Mouse (Mus musculus): ENCODE data around the gene Lcn12.

Gene Lcn12

DNA sequence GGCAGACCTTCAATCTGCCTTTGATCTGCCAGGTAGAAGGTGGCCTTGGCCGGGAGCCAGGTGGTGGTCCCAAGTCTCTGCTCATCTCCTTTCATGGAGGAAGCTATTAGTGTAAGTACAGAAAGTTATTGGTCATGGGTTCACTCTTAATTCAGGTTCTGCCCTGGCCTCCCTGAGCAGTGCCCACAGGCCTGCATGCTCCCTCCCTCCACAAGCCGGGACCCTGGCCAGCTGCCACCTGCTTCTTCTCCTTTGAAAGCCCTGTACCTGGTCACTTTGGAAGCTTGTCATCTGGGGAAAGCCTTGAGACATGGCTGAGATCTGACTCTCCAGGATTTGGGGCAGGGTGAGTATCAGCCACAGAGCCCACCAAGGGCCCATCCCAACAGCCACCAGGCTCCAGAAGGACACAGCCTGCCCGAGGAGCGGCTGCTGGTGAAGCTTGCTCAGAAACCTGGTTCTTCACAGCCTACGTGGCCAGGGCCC, at the start of gene Lcn12:
Gene Lcn12 (minus strand): TSS at position 436 of the 486 bp plus-strand sequence.
- DNase-seq (ENCODE audit: low spot score in 2 of 2): no peak

- no peak for DNase-seq (ENCODE audit: low spot score in 2 of 2)
Observed at GRCm38 (mm10) chr2:25541644-25542367, 48.1 kb upstream of the Lcn12 start.

DNA sequence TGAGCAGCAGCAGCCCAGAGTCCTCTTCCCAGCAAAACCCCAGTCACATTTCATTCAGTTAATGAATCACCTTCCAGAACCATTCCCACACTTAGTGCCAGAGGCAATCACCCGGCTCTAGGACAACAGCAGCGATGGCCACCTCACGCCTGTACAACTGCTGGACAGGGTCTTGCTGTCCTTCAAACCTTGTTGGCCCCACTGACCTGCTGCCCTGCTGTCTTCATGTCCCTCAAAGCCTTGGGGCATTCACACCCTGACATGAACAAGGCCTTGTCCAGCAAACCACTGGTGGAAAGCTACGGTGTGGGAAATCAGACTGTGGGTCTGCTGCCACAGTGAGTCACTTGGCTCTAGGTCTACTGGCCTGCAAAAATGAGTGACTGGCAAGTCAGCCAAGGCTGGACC, 46.8 kb upstream of the Lcn12 start:
- DNase-seq (ENCODE audit: low spot score in 2 of 2): no peak

- no peak for DNase-seq (ENCODE audit: low spot score in 2 of 2)
Observed at GRCm38 (mm10) chr2:25536531-25536930, 42.8 kb upstream of the Lcn12 start.

GRCm38 (mm10) chr2:25534866-25535182, 41.1 kb upstream of the Lcn12 start:
- no peak for DNase-seq (ENCODE audit: low spot score in 2 of 2)

DNA sequence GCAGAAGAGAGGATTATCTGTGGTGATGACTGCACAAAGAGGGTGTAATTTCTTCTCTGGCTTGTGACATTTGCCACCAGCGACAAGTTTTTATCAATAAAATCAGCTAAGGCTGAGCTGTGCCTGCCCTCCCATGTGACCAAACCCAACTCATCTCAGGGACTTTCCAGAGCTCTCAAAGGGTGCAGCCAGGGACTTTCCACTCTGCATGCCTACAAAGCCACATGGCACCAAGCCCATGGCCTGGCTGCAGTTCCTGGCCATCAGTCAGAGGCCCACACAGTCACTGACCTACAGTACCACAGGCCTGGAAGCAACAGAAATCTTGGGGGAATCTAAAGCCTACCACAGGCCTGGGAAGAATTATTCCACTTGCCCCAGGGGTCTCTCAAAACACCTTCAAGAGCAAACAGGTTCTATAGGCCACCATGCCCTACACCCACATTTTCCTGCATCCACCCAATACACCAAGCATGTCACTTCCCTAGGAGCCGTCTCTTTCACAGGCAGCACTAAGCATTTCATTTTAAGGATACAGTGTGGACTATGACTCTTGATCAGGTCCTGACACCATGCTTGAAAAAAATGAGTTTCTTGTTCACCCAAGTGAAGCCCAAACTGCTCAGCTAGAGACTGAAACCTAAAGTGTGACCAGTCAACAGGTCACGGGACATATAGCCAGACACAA, 40.6 kb upstream of the Lcn12 start:
- peak; percentile 26 to 75 for DNase-seq (ENCODE audit: low spot score in 2 of 2)

GRCm38 (mm10) chr2:25533707-25534106, 40.0 kb upstream of the Lcn12 start:
- no peak for DNase-seq (ENCODE audit: low spot score in 2 of 2)

DNA sequence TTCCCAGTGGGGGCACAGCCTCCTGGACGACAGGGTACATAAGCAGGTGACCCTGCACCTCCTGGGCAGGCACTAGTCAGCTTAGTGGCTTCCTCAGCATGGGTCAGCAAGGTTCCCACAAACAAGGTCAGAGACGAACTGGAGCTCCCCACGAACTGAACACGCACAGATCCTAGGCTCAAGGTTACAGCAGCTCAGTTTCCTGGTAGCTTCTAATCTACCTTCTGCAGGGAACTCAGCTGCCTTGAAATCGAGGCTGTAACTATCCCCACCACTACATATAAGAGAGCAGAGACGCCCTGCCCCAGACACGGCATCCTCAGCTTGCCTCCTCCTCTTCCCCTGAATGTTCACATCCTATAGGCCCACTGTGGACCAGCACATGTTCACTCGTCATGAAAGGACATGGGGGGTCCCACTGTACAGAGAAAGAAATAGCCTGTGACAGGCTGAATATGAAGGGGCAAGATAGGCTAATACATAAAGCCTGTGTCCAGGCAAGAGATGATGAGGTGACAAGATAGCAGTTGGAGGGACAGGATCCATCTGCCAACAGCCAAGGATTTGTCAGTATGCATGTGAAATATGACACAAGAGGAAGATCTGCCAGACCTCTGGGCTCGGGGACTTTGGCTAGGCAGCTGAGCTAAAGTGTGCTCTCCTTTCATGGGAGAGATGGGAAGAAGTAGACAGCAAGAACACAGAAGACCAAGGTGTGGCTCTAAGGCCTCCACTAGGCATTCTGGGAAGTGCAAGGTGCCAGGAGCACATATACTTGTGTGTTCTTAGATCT, 33.0 kb upstream of the Lcn12 start:
- no peak for DNase-seq (ENCODE audit: low spot score in 2 of 2)

GRCm38 (mm10) chr2:25509912-25510311, 16.2 kb upstream of the Lcn12 start:
- no peak for DNase-seq (ENCODE audit: low spot score in 2 of 2)

DNA sequence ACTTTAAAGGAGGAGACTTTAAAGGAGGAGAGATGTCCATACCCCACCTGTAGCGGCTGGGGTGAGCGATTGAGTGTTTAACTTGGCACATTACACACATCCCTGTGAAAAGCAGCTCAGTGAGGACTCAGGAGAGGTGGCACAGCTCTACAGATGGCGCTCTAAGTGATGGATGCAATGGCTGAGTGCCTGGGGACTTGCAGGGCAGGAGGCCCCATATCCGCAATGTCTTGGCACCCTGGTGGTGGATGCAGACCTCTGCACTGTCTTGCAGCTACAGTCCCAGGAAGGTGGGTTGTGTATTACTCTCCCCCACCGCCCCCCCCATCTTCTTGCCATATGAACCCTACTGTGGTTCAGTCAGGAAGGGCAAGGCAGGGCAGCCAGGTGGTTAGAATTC, 13.3 kb upstream of the Lcn12 start:
- DNase-seq (ENCODE audit: low spot score in 2 of 2): no peak

DNA sequence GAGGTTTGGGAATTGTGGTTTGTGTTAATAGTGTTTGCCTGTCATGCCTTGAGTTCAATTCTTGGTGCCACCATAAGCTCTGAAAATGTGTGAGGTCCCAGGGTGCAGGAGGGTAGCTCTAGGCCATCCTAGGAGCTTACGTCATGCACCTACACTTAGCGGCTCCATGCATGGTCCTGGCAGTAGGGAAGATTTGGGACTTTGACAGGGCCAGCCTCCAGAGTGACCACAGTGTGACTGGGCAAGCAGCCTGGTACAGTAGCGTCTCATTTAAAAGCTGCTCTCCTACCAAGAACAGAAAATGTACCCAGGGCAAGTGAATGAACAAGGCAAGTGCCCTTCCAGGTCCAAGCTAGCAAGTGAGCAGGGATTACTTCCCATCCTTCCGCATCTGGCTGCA, 12.1 kb upstream of the Lcn12 start:
- DNase-seq (ENCODE audit: low spot score in 2 of 2): no peak

GRCm38 (mm10) chr2:25505000-25505399, 11.3 kb upstream of the Lcn12 start:
- no peak for DNase-seq (ENCODE audit: low spot score in 2 of 2)

GRCm38 (mm10) chr2:25504538-25504937, 10.8 kb upstream of the Lcn12 start:
- DNase-seq (ENCODE audit: low spot score in 2 of 2): no peak

- DNase-seq (ENCODE audit: low spot score in 2 of 2): peak; percentile 18 to 35
Observed at GRCm38 (mm10) chr2:25502726-25503125, 9.0 kb upstream of the Lcn12 start.

DNA sequence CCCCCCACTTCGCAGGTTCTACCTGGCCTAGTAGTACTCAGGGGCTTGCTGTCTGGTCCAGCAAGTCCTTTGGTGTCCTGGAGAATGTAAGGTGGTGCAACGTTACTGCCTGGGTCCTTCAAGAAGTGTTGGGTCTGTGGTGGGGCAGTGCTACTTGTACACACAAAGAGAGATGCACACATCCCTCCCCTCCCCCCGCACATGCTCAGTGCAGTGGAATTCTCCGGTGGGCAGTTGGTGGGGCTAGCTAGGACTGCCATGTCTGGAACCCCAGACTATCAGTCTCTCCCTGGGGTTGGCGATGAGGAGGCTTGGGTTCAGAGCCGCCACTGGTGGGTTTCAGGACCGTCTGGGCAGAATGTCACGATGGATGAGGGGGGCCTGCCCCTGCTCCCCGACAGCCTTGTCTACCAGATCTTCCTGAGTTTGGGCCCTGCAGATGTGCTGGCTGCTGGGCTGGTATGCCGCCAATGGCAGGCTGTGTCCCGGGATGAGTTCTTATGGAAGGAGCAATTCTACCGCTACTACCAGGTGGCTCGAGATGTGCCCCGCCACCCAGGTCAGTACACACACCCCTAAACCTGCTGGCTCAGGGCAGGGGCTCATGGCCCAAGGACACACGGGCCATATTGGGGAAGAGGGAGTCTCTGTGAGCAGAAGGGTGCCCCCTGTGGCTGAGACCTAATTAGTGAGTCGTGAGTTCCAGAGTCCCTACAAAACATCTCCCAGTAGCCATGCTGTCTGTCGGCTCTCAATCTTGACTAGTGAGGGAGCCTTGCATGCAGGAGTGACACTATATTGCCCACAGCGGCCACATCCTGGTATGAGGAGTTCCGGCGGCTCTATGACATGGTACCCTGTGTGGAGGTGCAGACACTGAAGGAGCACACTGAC, 8.1 kb upstream of the Lcn12 start, which contains the start of gene C8g:
Gene C8g (minus strand): TSS at position 127 of the 894 bp plus-strand sequence.
- no peak for DNase-seq (ENCODE audit: low spot score in 2 of 2)

GRCm38 (mm10) chr2:25500576-25501405, 7.1 kb upstream of the Lcn12 start, which contains the start of gene Fbxw5:
Fbxw5 (plus strand) TSS chr2:25500750.
- peak; percentile 63 to 81 for DNase-seq (ENCODE audit: low spot score in 2 of 2)

- no peak for DNase-seq (ENCODE audit: low spot score in 2 of 2)
Observed at GRCm38 (mm10) chr2:25500071-25500575, 6.4 kb upstream of the Lcn12 start.

GRCm38 (mm10) chr2:25498622-25499478, 5.1 kb upstream of the Lcn12 start:
- no peak for DNase-seq (ENCODE audit: low spot score in 2 of 2)

All from urinary bladder, postnatal 36 days (tissue).